Mouse (Mus musculus) limb, embryonic 11.5 days (tissue): ENCODE data around the gene Dact1. TPM values are rescaled to one million over a fixed set of nuclear protein-coding genes. Genes with fewer than 3 reads are reported as not detected.

Source experiments
- ATAC-seq: fragments of 200-750 bp; cut with Nextera tagmentation; 2 replicates; pipeline ENCODE4 v1.8.0; 2017; ENCODE audit warnings: low read depth; ENCODE audit not compliant: insufficient number of reproducible peaks, low FRiP score, low TSS enrichment
- DNase-seq: peaks from one replicate; pipeline ENCODE4 v3.0.0-alpha.2; 2015; ENCODE audit warnings: low spot score
- H3K27ac ChIP-seq: fragments of 300-500 bp; sonication (generic); replicated peaks from 2 replicates; pipeline ENCODE4 v1.5.1; 2014; ENCODE audit warnings: low read depth, mild to moderate bottlenecking, low read length
- H3K27me3 ChIP-seq: fragments of 300-500 bp; sonication (generic); 2 replicates; pipeline ENCODE4 v1.6.1; 2014; ENCODE audit warnings: mild to moderate bottlenecking, low read length, mixed read lengths; ENCODE audit not compliant: control insufficient read depth, insufficient read depth
- H3K36me3 ChIP-seq: fragments of 300-500 bp; sonication (generic); 2 replicates; pipeline ENCODE4 v1.6.1; 2014; ENCODE audit warnings: mild to moderate bottlenecking, low read length, moderate library complexity, mixed read lengths; ENCODE audit not compliant: control insufficient read depth, insufficient read depth
- H3K4me1 ChIP-seq: fragments of 300-500 bp; sonication (generic); 2 replicates; pipeline ENCODE4 v1.6.1; 2014; ENCODE audit warnings: low read length, mixed read lengths; ENCODE audit not compliant: control insufficient read depth, insufficient read depth
- H3K4me2 ChIP-seq: fragments of 300-500 bp; sonication (generic); 2 replicates; pipeline ENCODE4 v1.6.1; 2014; ENCODE audit warnings: low read depth, mild to moderate bottlenecking, moderate library complexity; ENCODE audit not compliant: severe bottlenecking
- H3K4me3 ChIP-seq: fragments of 300-500 bp; sonication (generic); 2 replicates; pipeline ENCODE4 v1.5.1; 2014; ENCODE audit warnings: low read depth, low read length
- H3K9ac ChIP-seq: fragments of 300-500 bp; sonication (generic); 2 replicates; pipeline ENCODE4 v1.6.1; 2014; ENCODE audit warnings: mild to moderate bottlenecking, low read length
- H3K9me3 ChIP-seq: fragments of 300-500 bp; sonication (generic); 2 replicates; pipeline ENCODE4 v1.6.1; 2016; ENCODE audit warnings: low read length; ENCODE audit not compliant: control insufficient read depth
- WGBS: fragments of 180-500 bp; shearing (Covaris S2); extraction: QIAGEN DNeasy Blood & Tissue Kit; methylation state at CpG from one replicate; pipeline ENCODE4 v1.1.7; 2014; 5-methylcytosine and 5-hydroxymethylcytosine counted together
- polyA plus RNA-seq: library from polyadenylated mRNA; unstranded; fragments of >200 nt; fragmentation: Nextera tagmentation; extraction: Ambion mirVana; gene quantifications from 2 replicates; pipeline ENCODE4 v1.2.1, GENCODE M21; 2014

Gene Dact1
- polyA plus RNA-seq, 1 experiment from 2014 or later: 17.6 TPM

GRCm38 (mm10) chr12:71346071-71346470 is 36.4 kb downstream of the Dact1 start:
- no peaks in the 10 kb centered on the region for H3K36me3 ChIP-seq
- ATAC-seq: no peak
- H3K4me2 ChIP-seq: no peak overlapping the region
- H3K4me1 ChIP-seq: peaks cover 4% of the 10 kb centered on the region; the same call in 1 of the 2 replicates
- H3K9ac ChIP-seq: no peak overlapping the region
- DNase-seq: no peak
- H3K27ac ChIP-seq: no peak overlapping the region
- 46% methylated on average over 5 of the region's 5 CpGs for WGBS
- H3K27me3 ChIP-seq: no peaks in the 10 kb centered on the region
- H3K4me3 ChIP-seq: no peak overlapping the region
- no peaks in the 10 kb centered on the region for H3K9me3 ChIP-seq

- Histone ChIP-seq H3K36me3 (no peaks in the 10 kb centered on the region), H3K4me2 (no peak overlapping the region), H3K9ac (no peak overlapping the region), H3K27me3 (no peaks in the 10 kb centered on the region), H3K9me3 (no peaks in the 10 kb centered on the region), H3K4me1 (peaks cover 4% of the 10 kb centered on the region; the same call in 1 of the 2 replicates), H3K27ac (no peak overlapping the region), H3K4me3 (no peak overlapping the region)
- no peak for ATAC-seq
- no peak for DNase-seq
- 65% methylated on average over 8 of the region's 8 CpGs for WGBS
Measured at GRCm38 (mm10) chr12:71348401-71348896, 38.8 kb downstream of the Dact1 start.

- Histone ChIP-seq H3K36me3 (no peaks in the 10 kb centered on the region), H3K9me3 (no peaks in the 10 kb centered on the region), H3K4me1 (peaks cover 4% of the 10 kb centered on the region; the same call in 1 of the 2 replicates), H3K9ac (no peak overlapping the region), H3K27me3 (no peaks in the 10 kb centered on the region), H3K27ac (no peak overlapping the region), H3K4me2 (no peak overlapping the region), H3K4me3 (no peak overlapping the region)
- DNase-seq (no peak), ATAC-seq (no peak)
- WGBS: 82% methylated on average over 2 of the region's 2 CpGs
Measured at GRCm38 (mm10) chr12:71350077-71350476, 40.4 kb downstream of the Dact1 start.

GRCm38 (mm10) chr12:71354656-71355055 is 45.0 kb downstream of the Dact1 start:
- H3K27me3 ChIP-seq: no peaks in the 10 kb centered on the region
- H3K9me3 ChIP-seq: no peaks in the 10 kb centered on the region
- ATAC-seq (no peak), DNase-seq (no peak)
- H3K4me3 ChIP-seq: no peak overlapping the region
- no peak overlapping the region for H3K27ac ChIP-seq
- H3K4me2 ChIP-seq: no peak overlapping the region
- 67% methylated on average over 10 of the region's 10 CpGs for WGBS
- H3K36me3 ChIP-seq: no peaks in the 10 kb centered on the region
- no peak overlapping the region for H3K9ac ChIP-seq
- no peaks in the 10 kb centered on the region for H3K4me1 ChIP-seq

- ATAC-seq (no peak), DNase-seq (no peak)
- H3K36me3 ChIP-seq: no peaks in the 10 kb centered on the region
- no peak overlapping the region for H3K27ac ChIP-seq
- no peaks in the 10 kb centered on the region for H3K9me3 ChIP-seq
- no peak overlapping the region for H3K4me2 ChIP-seq
- WGBS: 60% methylated on average over 3 of the region's 3 CpGs
- no peak overlapping the region for H3K4me3 ChIP-seq
- no peaks in the 10 kb centered on the region for H3K4me1 ChIP-seq
- no peak overlapping the region for H3K9ac ChIP-seq
- H3K27me3 ChIP-seq: no peaks in the 10 kb centered on the region
Measured at GRCm38 (mm10) chr12:71355092-71355491, 45.4 kb downstream of the Dact1 start.

GRCm38 (mm10) chr12:71361616-71362015 is 51.9 kb downstream of the Dact1 start:
- Histone ChIP-seq H3K4me2 (no peak overlapping the region), H3K27me3 (no peaks in the 10 kb centered on the region), H3K9ac (no peak overlapping the region), H3K27ac (no peak overlapping the region), H3K4me3 (no peak overlapping the region), H3K4me1 (no peaks in the 10 kb centered on the region), H3K9me3 (no peaks in the 10 kb centered on the region), H3K36me3 (no peaks in the 10 kb centered on the region)
- ATAC-seq (no peak), DNase-seq (no peak)
- 83% methylated on average over 7 of the region's 7 CpGs for WGBS

GRCm38 (mm10) chr12:71362425-71362824 is 52.7 kb downstream of the Dact1 start:
- H3K9me3 ChIP-seq: no peaks in the 10 kb centered on the region
- H3K4me3 ChIP-seq: no peak overlapping the region
- H3K27ac ChIP-seq: no peak overlapping the region
- ATAC-seq (no peak), DNase-seq (no peak)
- no peak overlapping the region for H3K9ac ChIP-seq
- no peaks in the 10 kb centered on the region for H3K27me3 ChIP-seq
- H3K4me2 ChIP-seq: no peak overlapping the region
- 89% methylated on average over 8 of the region's 8 CpGs for WGBS
- H3K4me1 ChIP-seq: no peaks in the 10 kb centered on the region
- no peaks in the 10 kb centered on the region for H3K36me3 ChIP-seq

- Histone ChIP-seq H3K27ac (no peak overlapping the region), H3K9me3 (no peaks in the 10 kb centered on the region), H3K4me2 (no peak overlapping the region), H3K9ac (no peak overlapping the region), H3K4me3 (no peak overlapping the region), H3K4me1 (no peaks in the 10 kb centered on the region), H3K27me3 (no peaks in the 10 kb centered on the region), H3K36me3 (no peaks in the 10 kb centered on the region)
- DNase-seq (no peak), ATAC-seq (no peak)
- 68% methylated on average over 7 of the region's 7 CpGs for WGBS
Measured at GRCm38 (mm10) chr12:71364106-71364505, 54.4 kb downstream of the Dact1 start.

GRCm38 (mm10) chr12:71364531-71364930 is 54.8 kb downstream of the Dact1 start:
- Histone ChIP-seq H3K9ac (no peak overlapping the region), H3K4me2 (no peak overlapping the region), H3K27me3 (no peaks in the 10 kb centered on the region), H3K4me3 (no peak overlapping the region), H3K36me3 (no peaks in the 10 kb centered on the region), H3K27ac (no peak overlapping the region), H3K4me1 (no peaks in the 10 kb centered on the region), H3K9me3 (no peaks in the 10 kb centered on the region)
- no peak for DNase-seq
- 94% methylated on average over 3 of the region's 3 CpGs for WGBS
- ATAC-seq: no peak
